In the genomic region with DNA sequence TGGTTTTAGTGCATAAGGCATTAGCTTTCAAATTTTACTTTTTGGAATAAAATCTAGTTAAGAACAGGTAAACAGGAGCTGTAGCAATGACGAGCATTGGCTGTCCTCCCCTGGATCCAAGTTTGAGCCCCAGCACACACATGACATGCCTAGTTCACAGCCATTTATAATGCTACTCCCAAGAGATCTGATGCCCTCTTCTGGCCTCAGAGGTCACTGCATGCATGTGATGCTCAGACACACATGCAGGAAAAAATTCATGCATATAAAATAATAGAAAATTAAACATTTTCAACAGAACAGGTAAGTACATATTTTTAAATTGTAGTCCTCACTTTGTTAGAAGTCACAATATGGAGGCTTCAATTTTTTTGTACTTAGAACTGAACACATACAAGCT, we compare ENCODE assay signal across 9 mouse cellular contexts.
DNase-seq lines count a peak whose midpoint lies in the region; ATAC-seq and TF ChIP-seq lines count a peak whose summit lies in the region.
"Had no signal": no experiment of that assay in that cellular context is flagged by ENCODE, and none has a peak within 500 bp of the region (broad histone marks: within the 10 kb centered on the region; RNA-seq: fewer than 3 reads in every experiment).

No protein-coding gene starts in this region.

- no peaks in the 10 kb centered on the region for H3K36me3 ChIP-seq in kidney, embryonic 14.5 days (ENCODE audit: control insufficient read depth, insufficient read depth, low read length)
- H3K36me3 ChIP-seq in CH12.LX (replicated peaks in 1 of 2; ENCODE audit: control insufficient read depth in 1 of 2, insufficient read depth in 1 of 2, low read length in 1 of 2): no peaks in the 10 kb centered on the region
- H3K36me3 ChIP-seq: limb, embryonic 15.5 days had no signal

- dilution Hi-C loops in CH12.LX (cut with MboI; ENCODE audit: extremely low pct_ligation_motif_present, extremely low pct_unique_long_range_greater_than_20kb, low sequenced_read_pairs): no loop called here

- WGBS in kidney, embryonic 14.5 days: 63% methylated on average over 1 of the region's 1 CpGs

- peak; percentile 72 for TF ChIP-seq RAD21 in CH12.LX (IDR thresholded peaks at IDR 0.05; ENCODE audit: low read depth, low read length)

- no peak for TF ChIP-seq POLR2A in CH12.LX (IDR thresholded peaks at IDR 0.05; ENCODE audit: low read depth, low read length)
- TF ChIP-seq POLR2A in embryonic fibroblast, embryonic 13.5 days (IDR thresholded peaks at IDR 0.05; ENCODE audit: low read depth, low read length): no peak

- no peaks in the 10 kb centered on the region for H3K79me2 ChIP-seq in CH12.LX (replicated peaks; ENCODE audit: control insufficient read depth, extremely low read depth, insufficient read depth, poor library complexity, severe bottlenecking)

- H3K9ac ChIP-seq in kidney, embryonic 14.5 days (ENCODE audit: low read depth, low read length): no peak overlapping the region
- H3K9ac ChIP-seq in CH12.LX (ENCODE audit: insufficient read depth, low read depth): no peak overlapping the region
- H3K9ac ChIP-seq: limb, embryonic 15.5 days had no signal

- H3K4me1 ChIP-seq in kidney, embryonic 14.5 days (ENCODE audit: control insufficient read depth, insufficient read depth, low read length): no peaks in the 10 kb centered on the region
- no peaks in the 10 kb centered on the region for H3K4me1 ChIP-seq in CH12.LX (ENCODE audit: control insufficient read depth in 1 of 2, insufficient read depth in 2 of 2)
- H3K4me1 ChIP-seq in embryonic fibroblast, embryonic 13.5 days (ENCODE audit: control insufficient read depth, insufficient read depth, low read length): no peaks in the 10 kb centered on the region
- H3K4me1 ChIP-seq: limb, embryonic 15.5 days had no signal

- no peaks in the 10 kb centered on the region for H3K9me3 ChIP-seq in kidney, embryonic 14.5 days (ENCODE audit: control insufficient read depth, low read length)
- H3K9me3 ChIP-seq in CH12.LX (replicated peaks; ENCODE audit: low read length): no peaks in the 10 kb centered on the region
- H3K9me3 ChIP-seq: limb, embryonic 15.5 days had no signal

- TF ChIP-seq CTCF in CH12.LX (conservative IDR thresholded peaks at IDR 0.05 in 1 of 2, IDR thresholded peaks at IDR 0.05 in 1 of 2; ENCODE audit: low read depth in 2 of 2, low read length in 2 of 2): peak; percentile 38 to 79; a peak in 3 of 4 replicates
- peak; percentile 8; the same call in 1 of the 2 replicates for TF ChIP-seq CTCF in embryonic fibroblast, embryonic 13.5 days (IDR thresholded peaks at IDR 0.05; ENCODE audit: borderline replicate concordance, insufficient read depth, low read length)

- in situ Hi-C loops in CH12.LX (cut with MboI; ENCODE audit: low pct_ligation_motif_present, low pct_unique_long_range_greater_than_20kb, low sequenced_read_pairs): loop anchor here (10.0 kb wide), 1 partner anchor 410 kb away; no protein-coding TSS in a partner anchor

- no peaks in the 10 kb centered on the region for H3K27me3 ChIP-seq in kidney, embryonic 14.5 days (ENCODE audit: control insufficient read depth, insufficient read depth, low read length)
- no peaks in the 10 kb centered on the region for H3K27me3 ChIP-seq in CH12.LX (replicated peaks)
- H3K27me3 ChIP-seq: limb, embryonic 15.5 days had no signal

- H3K27ac ChIP-seq in kidney, embryonic 14.5 days (ENCODE audit: low read depth, low read length): no peak overlapping the region
- H3K27ac ChIP-seq in CH12.LX (ENCODE audit: insufficient read depth, low read depth): no peak overlapping the region
- H3K27ac ChIP-seq in embryonic fibroblast, embryonic 13.5 days (ENCODE audit: insufficient read depth, low read length): no peak overlapping the region
- H3K27ac ChIP-seq: limb, embryonic 15.5 days had no signal

- no peak overlapping the region for H3K4me3 ChIP-seq in kidney, embryonic 14.5 days (ENCODE audit: low read length)
- no peak overlapping the region for H3K4me3 ChIP-seq in CH12.LX (replicated peaks in 1 of 3; ENCODE audit: low read depth in 2 of 3, low read length in 2 of 3, poor library complexity in 1 of 3)
- no peak overlapping the region for H3K4me3 ChIP-seq in embryonic fibroblast, embryonic 13.5 days (ENCODE audit: insufficient read depth, low read length)
- H3K4me3 ChIP-seq: limb, embryonic 15.5 days had no signal

- no peak overlapping the region for H3K4me2 ChIP-seq in kidney, embryonic 14.5 days (replicated peaks; ENCODE audit: low read depth, low read length)
- no peak overlapping the region for H3K4me2 ChIP-seq in CH12.LX (ENCODE audit: insufficient read depth, low read depth, poor library complexity, severe bottlenecking)
- H3K4me2 ChIP-seq: limb, embryonic 15.5 days had no signal

- no peak for TF ChIP-seq EP300 in CH12.LX (IDR thresholded peaks at IDR 0.05; ENCODE audit: low read length)

- ATAC-seq in kidney, embryonic 14.5 days (ENCODE audit: low FRiP score, low TSS enrichment): no peak

- DNase-seq in kidney, adult 18-20 months: peak; percentile 51
- peak; percentile 64 for DNase-seq in CH12.LX (ENCODE audit: extremely low read depth)
- DNase-seq in adrenal gland, postnatal 10 days: peak; percentile 68
- peak; percentile 54 to 61 for DNase-seq in lung, adult 18-20 months
- peak; percentile 18 to 49 for DNase-seq in spleen, postnatal 14 days (ENCODE audit: low spot score in 2 of 2)
- no peak for DNase-seq in Muller cell, postnatal 12 days (ENCODE audit: inconsistent ontology term)

TF ChIP-seq in CH12.LX, 34 proteins besides CTCF, POLR2A, EP300 and RAD21:
- TF ChIP-seq IRF4 (IDR thresholded peaks at IDR 0.05; ENCODE audit: low read depth, low read length) (0 out of 2 replicates have a peak, but pooled peaks have one; percentile 29), ZC3H11A (IDR thresholded peaks at IDR 0.05; ENCODE audit: low read depth, low read length) (peak; percentile 55), SMC3 (IDR thresholded peaks at IDR 0.05; ENCODE audit: low read depth, low read length) (peak; percentile 79), HCFC1 (IDR thresholded peaks at IDR 0.05; ENCODE audit: low read depth, low read length) (no peak), MAFK (IDR thresholded peaks at IDR 0.05; ENCODE audit: insufficient replicate concordance, low read length) (no peak), MYC (IDR thresholded peaks at IDR 0.05; ENCODE audit: low read depth, low read length) (0 out of 2 replicates have a peak, but pooled peaks have one; percentile 41)
TF ChIP-seq in CH12.LX: peak in this region for 4.
